Comparison of ENCODE assay signal across 24 mouse cellular contexts in genomic region chr11:51407351-51407750, GRCm38 (mm10).
DNase-seq lines count a peak whose midpoint lies in the region; ATAC-seq and TF ChIP-seq lines count a peak whose summit lies in the region.
"Had no signal": no experiment of that assay in that cellular context is flagged by ENCODE, and none has a peak within 500 bp of the region (broad histone marks: within the 10 kb centered on the region; RNA-seq: fewer than 3 reads in every experiment).

No protein-coding gene starts in this region.

- H3K36me3 ChIP-seq in liver, embryonic 13.5 days = no peaks in the 10 kb centered on the region
- H3K36me3 ChIP-seq in thymus, adult 2 months (ENCODE audit: control insufficient read depth, insufficient read depth, low read length) = no peaks in the 10 kb centered on the region
- H3K36me3 ChIP-seq: limb, embryonic 13.5 days; midbrain, embryonic 15.5 days; neural tube, embryonic 15.5 days had no signal

- ATAC-seq in liver, embryonic 13.5 days (ENCODE audit: low read depth) = no peak
- ATAC-seq: forebrain, embryonic 13.5 days; hindbrain, embryonic 16.5 days; lung, postnatal 0 days; midbrain, embryonic 15.5 days had no signal

- peak; percentile 50 for DNase-seq in retina, postnatal 1 day
- DNase-seq in retina, embryonic 14.5 days (ENCODE audit: low spot score) = no peak
- peak; percentile 9 for DNase-seq in liver, embryonic 13.5 days
- DNase-seq in kidney, adult 18-20 months = no peak
- DNase-seq in thymus, adult 2 months = no peak
- DNase-seq: adrenal gland, postnatal 14 days; cerebellum, adult 11-12 months; cerebellum, postnatal 10 days; gastrocnemius, postnatal 14 days; kidney, adult 2 months; kidney, postnatal 36 days; lung, adult 18-20 months; right cerebral cortex, adult 18-20 months; spleen, adult 18-20 months; thymus, adult 18-20 months had no signal

- peaks cover 15% of the 10 kb centered on the region for H3K4me1 ChIP-seq in bone marrow macrophage, adult 2 months (ENCODE audit: control insufficient read depth, insufficient read depth, low read length)
- peaks cover 66% of the 10 kb centered on the region for H3K4me1 ChIP-seq in liver, embryonic 13.5 days (replicated peaks)
- H3K4me1 ChIP-seq in thymus, adult 2 months (replicated peaks; ENCODE audit: control insufficient read depth, insufficient read depth, low read length) = no peaks in the 10 kb centered on the region
- H3K4me1 ChIP-seq: midbrain, embryonic 15.5 days had no signal

- H3K27me3 ChIP-seq in liver, embryonic 13.5 days = no peaks in the 10 kb centered on the region
- H3K27me3 ChIP-seq in thymus, adult 2 months (ENCODE audit: control insufficient read depth, insufficient read depth, low read length) = no peaks in the 10 kb centered on the region
- H3K27me3 ChIP-seq: forebrain, embryonic 13.5 days; midbrain, embryonic 15.5 days; neural tube, embryonic 15.5 days had no signal

- TF ChIP-seq CTCF in bone marrow macrophage, adult 2 months (IDR thresholded peaks at IDR 0.05; ENCODE audit: low read depth, low read length) = no peak
- TF ChIP-seq CTCF in thymus, adult 2 months (IDR thresholded peaks at IDR 0.05; ENCODE audit: borderline replicate concordance, control insufficient read depth, extremely low read depth, insufficient read depth, low read length, poor library complexity) = no peak

- no peak overlapping the region for H3K4me3 ChIP-seq in bone marrow macrophage, adult 2 months (ENCODE audit: insufficient read depth, low read length)
- no peak overlapping the region for H3K4me3 ChIP-seq in liver, embryonic 13.5 days (replicated peaks)
- H3K4me3 ChIP-seq in thymus, adult 2 months (ENCODE audit: control insufficient read depth, insufficient read depth, low read length) = no peak overlapping the region
- H3K4me3 ChIP-seq: erythroblast, embryonic 14.5 days; forebrain, embryonic 13.5 days; limb, embryonic 13.5 days; midbrain, embryonic 15.5 days; neural tube, embryonic 15.5 days had no signal

- no peak for TF ChIP-seq POLR2A in bone marrow macrophage, adult 2 months (IDR thresholded peaks at IDR 0.05; ENCODE audit: borderline replicate concordance, low read depth, low read length)
- TF ChIP-seq POLR2A in thymus, adult 2 months (IDR thresholded peaks at IDR 0.05; ENCODE audit: control insufficient read depth, extremely low read depth, insufficient read depth, low read length, poor library complexity) = no peak

- H3K4me2 ChIP-seq in liver, embryonic 13.5 days = no peak overlapping the region
- H3K4me2 ChIP-seq: forebrain, embryonic 13.5 days; limb, embryonic 13.5 days; midbrain, embryonic 15.5 days; neural tube, embryonic 15.5 days had no signal

- WGBS in liver, embryonic 13.5 days (ENCODE audit: insufficient replicate concordance) = 57% methylated on average over 8 of the region's 8 CpGs
- 68% methylated on average over 8 of the region's 8 CpGs for WGBS in thymus, adult 2 months

- H3K9me3 ChIP-seq in liver, embryonic 13.5 days (replicated peaks) = no peaks in the 10 kb centered on the region
- H3K9me3 ChIP-seq: forebrain, embryonic 13.5 days; limb, embryonic 13.5 days; midbrain, embryonic 15.5 days; neural tube, embryonic 15.5 days had no signal

- H3K27ac ChIP-seq in bone marrow macrophage, adult 2 months (ENCODE audit: insufficient read depth, low read depth, low read length) = peak overlapping the region; percentile 16
- H3K27ac ChIP-seq in liver, embryonic 13.5 days = peak overlapping the region; percentile 95; the same call in 1 of the 2 replicates
- H3K27ac ChIP-seq in thymus, adult 2 months (ENCODE audit: control insufficient read depth, insufficient read depth, low read length) = no peak overlapping the region
- H3K27ac ChIP-seq: forebrain, embryonic 13.5 days; limb, embryonic 13.5 days; midbrain, embryonic 15.5 days; neural tube, embryonic 15.5 days; stomach, postnatal 0 days had no signal

- H3K9ac ChIP-seq in liver, embryonic 13.5 days = no peak overlapping the region
- H3K9ac ChIP-seq: forebrain, embryonic 13.5 days; limb, embryonic 13.5 days; midbrain, embryonic 15.5 days; neural tube, embryonic 15.5 days had no signal

Comparison
In these comparisons a context has a peak if more than half of its experiments do, and no peak if none do; other contexts are left out.
1. DNase-seq: peak in retina, postnatal 1 day (single experiment) and liver, embryonic 13.5 days (single experiment); none in retina, embryonic 14.5 days (single experiment), kidney, adult 18-20 months (single experiment) and thymus, adult 2 months (single experiment).